Mouse (Mus musculus) kidney, postnatal 0 days (tissue): ENCODE measurements around the gene Gng4. TPM values are rescaled to one million over a fixed set of nuclear protein-coding genes. Genes with fewer than 3 reads are reported as not detected.

ENCODE experiments used
- ATAC-seq: fragments of 200-750 bp; cut with Nextera tagmentation; replicated peaks from 2 replicates; pipeline ENCODE4 v1.8.0; 2017; ENCODE audit warnings: low read depth, moderate number of reproducible peaks, moderate TSS enrichment, moderate library complexity; ENCODE audit not compliant: low FRiP score
- DNase-seq: peaks from one replicate; pipeline ENCODE4 v3.0.0-alpha.2; 2016; ENCODE audit warnings: low spot score
- H3K27ac ChIP-seq: fragments of 300-500 bp; sonication (generic); 2 replicates; pipeline ENCODE4 v1.5.1; 2014; ENCODE audit warnings: mild to moderate bottlenecking
- H3K27me3 ChIP-seq: fragments of 300-500 bp; sonication (generic); 2 replicates; pipeline ENCODE4 v1.6.1; 2014; ENCODE audit warnings: low read length, mixed read lengths; ENCODE audit not compliant: insufficient read depth
- H3K36me3 ChIP-seq: fragments of 300-500 bp; sonication (generic); 2 replicates; pipeline ENCODE4 v1.6.1; 2014; ENCODE audit warnings: low read length, mixed read lengths; ENCODE audit not compliant: insufficient read depth
- H3K4me1 ChIP-seq: fragments of 300-500 bp; sonication (generic); replicated peaks from 2 replicates; pipeline ENCODE4 v1.6.1; 2014; ENCODE audit warnings: antibody characterized with exemption, low read length, mixed read lengths; ENCODE audit not compliant: insufficient read depth
- H3K4me2 ChIP-seq: fragments of 300-500 bp; sonication (generic); 2 replicates; pipeline ENCODE4 v1.6.1; 2014; ENCODE audit warnings: mild to moderate bottlenecking, low read length, moderate library complexity, mixed read lengths
- H3K4me3 ChIP-seq: fragments of 300-500 bp; sonication (generic); replicated peaks from 2 replicates; pipeline ENCODE4 v1.5.1; 2014; ENCODE audit warnings: low read depth, low read length
- H3K9ac ChIP-seq: fragments of 300-500 bp; sonication (generic); 2 replicates; pipeline ENCODE4 v1.6.1; 2014; ENCODE audit warnings: low read depth, low read length
- H3K9me3 ChIP-seq: fragments of 300-500 bp; sonication (generic); replicated peaks from 2 replicates; pipeline ENCODE4 v1.6.1; 2016; ENCODE audit warnings: low read length, inconsistent platforms, mixed read lengths
- CTCF ChIP-seq: IDR thresholded peaks from 2 replicates; pipeline ENCODE4 v1.5.1; 2016; ENCODE audit warnings: antibody characterized with exemption, low read depth, mild to moderate bottlenecking, moderate library complexity
- WGBS: fragments of 180-500 bp; shearing (Covaris S2); extraction: QIAGEN DNeasy Blood & Tissue Kit; methylation state at CpG from one replicate; pipeline ENCODE4 v1.1.7; 2014; 5-methylcytosine and 5-hydroxymethylcytosine counted together
- polyA plus RNA-seq: library from polyadenylated mRNA; unstranded; fragments of >200 nt; fragmentation: Nextera tagmentation; extraction: Ambion mirVana; gene quantifications from 2 replicates; pipeline ENCODE4 v1.2.1, GENCODE M21; 2015

Gng4 gene
- 0.64 and 0.75 TPM in 2 replicates for polyA plus RNA-seq

- Histone ChIP-seq H3K27me3 (peaks cover 21% of the 10 kb centered on the region), H3K4me2 (peak within 1 kb of the TSS; percentile 97), H3K36me3 (no peaks in the 10 kb centered on the region), H3K4me1 (peaks cover 9% of the 10 kb centered on the region; the same call in 1 of the 2 replicates), H3K9ac (peak within 1 kb of the TSS; percentile 18; the same call in 1 of the 2 replicates), H3K4me3 (peak within 1 kb of the TSS; percentile 54), H3K9me3 (no peaks in the 10 kb centered on the region), H3K27ac (no peak within 1 kb of the TSS)
- TF ChIP-seq CTCF, result no peak
- 0% methylated on average over 43 of the region's 43 CpGs for WGBS
- DNase-seq, result no peak
- peak; percentile 37 for ATAC-seq
These were observed at the start of gene Gng4 for GRCm38 (mm10) chr13:13783894-13784419. TSS of gene Gng4 (plus strand) at chr13:13784059.

- Histone ChIP-seq H3K4me3 (no peak overlapping the region), H3K27me3 (no peaks in the 10 kb centered on the region), H3K9ac (no peak overlapping the region), H3K4me1 (no peaks in the 10 kb centered on the region), H3K9me3 (no peaks in the 10 kb centered on the region), H3K4me2 (no peak overlapping the region), H3K27ac (no peak overlapping the region), H3K36me3 (peaks cover 9% of the 10 kb centered on the region; the same call in 1 of the 2 replicates)
- WGBS, result 90% methylated on average over 4 of the region's 4 CpGs
- no peak for ATAC-seq
- no peak for DNase-seq
- no peak for TF ChIP-seq CTCF
These were observed 44.6 kb upstream of the Gng4 start for GRCm38 (mm10) chr13:13739232-13739631.

GRCm38 (mm10) chr13:13745911-13746310 is 37.9 kb upstream of the Gng4 start:
- 87% methylated on average over 3 of the region's 3 CpGs for WGBS

GRCm38 (mm10) chr13:13775778-13776494 is 7.9 kb upstream of the Gng4 start:
- DNase-seq (peak; percentile 31), ATAC-seq (peak; percentile 54; the same call in 1 of the 2 replicates)
- H3K4me3 ChIP-seq, result no peak overlapping the region
- H3K9ac ChIP-seq, result no peak overlapping the region
- TF ChIP-seq CTCF, result no peak
- H3K9me3 ChIP-seq, result no peaks in the 10 kb centered on the region
- no peaks in the 10 kb centered on the region for H3K4me1 ChIP-seq
- no peak overlapping the region for H3K27ac ChIP-seq
- no peaks in the 10 kb centered on the region for H3K27me3 ChIP-seq
- no peak overlapping the region for H3K4me2 ChIP-seq
- no peaks in the 10 kb centered on the region for H3K36me3 ChIP-seq

More at GRCm38 (mm10) chr13:13745911-13746310, 37.9 kb upstream of the Gng4 start:
- no peak overlapping the region for H3K9ac ChIP-seq
- no peaks in the 10 kb centered on the region for H3K9me3 ChIP-seq
- no peak overlapping the region for H3K4me3 ChIP-seq
- ATAC-seq (no peak), DNase-seq (no peak)
- no peak for TF ChIP-seq CTCF
- peaks cover 26% of the 10 kb centered on the region; the same call in 1 of the 2 replicates for H3K36me3 ChIP-seq
- H3K27ac ChIP-seq, result no peak overlapping the region
- no peaks in the 10 kb centered on the region for H3K4me1 ChIP-seq
- H3K4me2 ChIP-seq, result no peak overlapping the region
- no peaks in the 10 kb centered on the region for H3K27me3 ChIP-seq

- H3K9me3 ChIP-seq, result no peaks in the 10 kb centered on the region
- no peak for DNase-seq
- TF ChIP-seq CTCF, result no peak
- no peaks in the 10 kb centered on the region for H3K27me3 ChIP-seq
- H3K4me2 ChIP-seq, result no peak overlapping the region
- H3K9ac ChIP-seq, result no peak overlapping the region
- no peak overlapping the region for H3K4me3 ChIP-seq
- 88% methylated on average over 11 of the region's 11 CpGs for WGBS
- no peak for ATAC-seq
- no peaks in the 10 kb centered on the region for H3K36me3 ChIP-seq
- no peaks in the 10 kb centered on the region for H3K4me1 ChIP-seq
- no peak overlapping the region for H3K27ac ChIP-seq
These were observed 6.8 kb upstream of the Gng4 start for GRCm38 (mm10) chr13:13777052-13777451.

- 87% methylated on average over 8 of the region's 8 CpGs for WGBS
- TF ChIP-seq CTCF, result no peak
- Histone ChIP-seq H3K9ac (no peak overlapping the region), H3K4me1 (no peaks in the 10 kb centered on the region), H3K27me3 (0 out of 2 replicates have a peak, but pooled peaks cover 1% of the 10 kb centered on the region), H3K4me2 (no peak overlapping the region), H3K36me3 (no peaks in the 10 kb centered on the region), H3K4me3 (no peak overlapping the region), H3K9me3 (no peaks in the 10 kb centered on the region), H3K27ac (no peak overlapping the region)
- DNase-seq, result no peak
- no peak for ATAC-seq
These were observed 6.2 kb upstream of the Gng4 start for GRCm38 (mm10) chr13:13777696-13778095.
